Mouse (Mus musculus): Measurements from ENCODE around the gene Mycl.

Mycl gene

GRCm38 (mm10) chr4:123014501-123015282 is 19.2 kb downstream of the Mycl start:
- DNase-seq (ENCODE audit: low read depth) = no peak

DNA sequence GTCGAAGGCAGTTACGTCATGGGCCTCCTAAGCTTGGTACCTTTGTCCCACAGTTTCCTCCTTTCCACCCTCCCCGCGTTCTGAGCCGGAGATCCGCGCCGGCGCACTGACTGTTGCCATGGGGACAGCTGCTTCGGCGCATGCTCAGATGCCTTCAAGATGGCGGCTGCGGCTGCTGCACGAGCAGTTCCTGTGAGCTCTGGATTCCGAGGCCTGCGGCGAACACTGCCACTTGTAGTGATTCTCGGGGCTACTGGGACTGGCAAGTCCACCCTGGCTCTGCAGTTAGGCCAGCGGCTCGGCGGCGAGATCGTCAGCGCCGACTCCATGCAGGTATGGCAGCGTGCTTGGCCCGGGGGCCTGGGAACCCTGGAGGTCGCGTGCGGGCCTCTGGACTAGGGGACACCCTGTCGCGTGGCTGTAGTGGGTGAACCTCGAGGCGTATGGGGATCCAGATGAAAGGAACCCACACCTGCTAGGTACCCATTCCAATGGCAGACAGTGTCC is 21.1 kb downstream of the Mycl start, which contains the start of gene Trit1:
Trit1 (plus strand) TSS at position 147 of the 507 bp plus-strand sequence.
- peak; percentile 75 for DNase-seq (ENCODE audit: low read depth)

GRCm38 (mm10) chr4:123021591-123021990 is 26.1 kb downstream of the Mycl start:
- DNase-seq (ENCODE audit: low read depth) = no peak

- no peak for DNase-seq (ENCODE audit: low read depth)
Measured at GRCm38 (mm10) chr4:123022896-123023295, 27.4 kb downstream of the Mycl start.

- DNase-seq (ENCODE audit: low read depth) = no peak
Measured at GRCm38 (mm10) chr4:123025418-123025817, 30.0 kb downstream of the Mycl start.

DNA sequence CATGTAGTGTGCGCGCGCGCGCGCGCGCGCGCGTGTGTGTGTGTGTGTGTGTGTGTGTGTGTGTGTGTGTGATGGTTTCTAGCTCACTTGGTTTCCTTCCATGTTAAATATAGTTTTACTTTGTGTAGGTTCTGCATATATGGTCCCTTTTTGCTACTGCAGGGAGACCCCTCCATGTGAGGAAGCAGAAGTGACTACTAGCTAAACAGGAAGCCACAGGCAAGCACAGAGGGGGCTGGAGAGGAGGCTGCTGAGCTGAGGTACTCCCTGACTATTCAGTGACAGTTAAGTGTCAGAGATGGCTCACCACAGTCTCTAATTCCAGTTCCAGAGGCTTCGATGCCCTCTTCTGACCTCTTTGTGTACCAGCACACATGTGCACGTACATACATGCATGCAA is 30.7 kb downstream of the Mycl start:
- DNase-seq (ENCODE audit: low read depth) = no peak

GRCm38 (mm10) chr4:123026597-123026996 is 31.1 kb downstream of the Mycl start:
- DNase-seq (ENCODE audit: low read depth) = no peak

GRCm38 (mm10) chr4:123034841-123035240 is 39.4 kb downstream of the Mycl start:
- DNase-seq (ENCODE audit: low read depth) = no peak

DNA sequence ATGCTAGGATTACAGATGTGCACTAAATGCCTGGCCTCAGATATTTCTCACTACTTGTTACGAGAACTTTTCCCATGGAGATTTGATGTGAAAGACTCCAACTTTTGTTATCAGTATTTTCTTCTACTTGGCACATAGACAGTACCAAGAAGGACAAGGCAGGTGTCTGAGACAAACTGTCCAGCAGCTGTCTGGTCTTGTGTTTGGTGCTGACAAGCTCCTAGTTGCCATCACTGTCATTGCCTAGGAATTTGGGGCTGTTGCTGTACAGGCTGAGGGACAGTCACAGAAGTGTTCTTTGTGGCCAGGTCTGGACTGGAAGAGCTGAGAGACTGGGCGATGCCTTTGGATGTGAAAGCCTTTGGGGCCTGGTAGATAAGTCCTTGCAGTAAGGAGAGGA is 40.2 kb downstream of the Mycl start:
- no peak for DNase-seq (ENCODE audit: low read depth)

DNA sequence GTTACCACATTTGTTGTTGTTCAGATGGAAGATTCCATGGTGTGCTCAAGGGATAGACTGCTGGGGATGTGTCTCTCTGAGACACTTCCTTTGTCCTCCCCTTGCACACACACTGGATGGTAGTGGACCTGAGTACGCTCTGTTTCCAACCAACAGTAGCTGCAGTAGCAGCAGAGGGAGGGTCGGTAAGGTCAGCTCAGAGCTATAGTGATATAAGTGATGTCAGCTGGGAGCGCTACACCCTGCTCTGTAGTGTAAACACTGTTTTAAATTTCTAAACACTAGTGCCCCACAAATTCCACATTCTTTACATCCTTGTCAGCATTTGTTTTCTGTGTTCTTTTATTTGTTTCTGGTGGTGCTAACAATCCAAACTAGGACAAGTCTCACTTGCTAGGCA is 41.3 kb downstream of the Mycl start:
- no peak for DNase-seq (ENCODE audit: low read depth)

DNA sequence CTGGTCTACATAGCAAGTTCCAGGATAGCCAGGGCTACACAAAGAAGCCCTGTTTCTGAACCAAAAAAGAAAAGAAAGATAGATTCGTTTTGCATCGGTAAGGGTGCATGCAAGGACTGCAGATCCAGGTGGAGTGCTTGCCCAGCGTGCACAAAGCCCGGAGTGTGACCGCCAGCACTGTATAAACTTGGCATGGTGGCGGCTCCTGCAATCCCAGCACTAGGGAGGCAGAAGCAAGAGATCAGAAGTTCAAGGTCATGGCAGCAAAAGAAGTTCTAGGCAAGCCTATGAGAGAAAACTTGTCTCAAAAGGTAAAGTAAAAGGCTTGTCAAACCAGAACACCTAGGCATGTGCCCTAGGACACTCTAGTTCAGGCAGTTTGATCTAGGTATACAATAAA is 45.7 kb downstream of the Mycl start:
- no peak for DNase-seq (ENCODE audit: low read depth)

GRCm38 (mm10) chr4:123043858-123044257 is 48.4 kb downstream of the Mycl start:
- DNase-seq (ENCODE audit: low read depth) = no peak

GRCm38 (mm10) chr4:123044842-123045241 is 49.4 kb downstream of the Mycl start:
- DNase-seq (ENCODE audit: low read depth) = peak; percentile 42

DNA sequence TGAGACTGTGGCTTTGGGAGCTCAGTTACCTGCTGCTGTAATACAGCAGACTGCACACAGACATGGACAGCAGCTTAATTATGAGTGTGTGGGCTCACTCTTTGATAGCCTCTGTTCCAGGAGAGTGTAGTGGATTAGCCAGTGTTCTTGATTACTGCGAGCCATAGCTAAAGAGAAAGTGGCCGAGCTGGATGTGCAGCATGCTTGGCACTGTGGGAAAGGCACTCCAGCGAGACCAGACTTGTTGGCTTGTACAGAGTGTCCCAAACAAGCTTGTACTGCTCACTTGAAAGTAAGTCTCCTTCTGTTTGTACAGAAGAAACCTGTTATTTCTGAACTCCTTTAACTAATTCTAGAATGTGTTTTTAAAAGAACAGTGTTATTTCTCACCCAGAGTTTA is 50.8 kb downstream of the Mycl start:
- no peak for DNase-seq (ENCODE audit: low read depth)

- DNase-seq (ENCODE audit: low read depth) = peak; percentile 25
Measured at GRCm38 (mm10) chr4:123050681-123051211, 55.3 kb downstream of the Mycl start.

All from fibroblast of lung, adult 2 months (primary cell).